Mouse (Mus musculus): ENCODE results near the gene H2-Eb2.
A peak's percentile ranks its signal among the peaks of the same experiment; 100 is the strongest.

The H2-Eb2 gene

GRCm38 (mm10) chr17:34354539-34354938 is 29.1 kb downstream of the H2-Eb2 start, which contains the start of gene Btnl2:
Btnl2 (plus strand) TSS chr17:34354822.
- no peak for DNase-seq (ENCODE audit: extremely low spot score, low spot score)

- DNase-seq (ENCODE audit: extremely low spot score, low spot score) = no peak
Observed at GRCm38 (mm10) chr17:34354940-34355339, 29.5 kb downstream of the H2-Eb2 start.

- DNase-seq (ENCODE audit: extremely low spot score, low spot score) = no peak
Observed at GRCm38 (mm10) chr17:34362954-34363546, 37.6 kb downstream of the H2-Eb2 start.

- no peak for DNase-seq (ENCODE audit: extremely low spot score, low spot score)
Observed at GRCm38 (mm10) chr17:34363676-34364310, 38.3 kb downstream of the H2-Eb2 start.

- DNase-seq (ENCODE audit: extremely low spot score, low spot score) = no peak
Observed at GRCm38 (mm10) chr17:34365031-34365430, 39.6 kb downstream of the H2-Eb2 start.

- no peak for DNase-seq (ENCODE audit: extremely low spot score, low spot score)
Observed at GRCm38 (mm10) chr17:34370563-34370962, 45.1 kb downstream of the H2-Eb2 start.

GRCm38 (mm10) chr17:34373055-34373709 is 47.7 kb downstream of the H2-Eb2 start:
- DNase-seq (ENCODE audit: extremely low spot score, low spot score) = no peak

- no peak for DNase-seq (ENCODE audit: extremely low spot score, low spot score)
Observed at GRCm38 (mm10) chr17:34376847-34377246, 51.4 kb downstream of the H2-Eb2 start, which contains the start of gene Btnl1. Btnl1 (plus strand) TSS chr17:34377132.

- no peak for DNase-seq (ENCODE audit: extremely low spot score, low spot score)
Observed at GRCm38 (mm10) chr17:34377450-34378209, 52.2 kb downstream of the H2-Eb2 start.

- DNase-seq (ENCODE audit: extremely low spot score, low spot score) = no peak
Observed at GRCm38 (mm10) chr17:34378716-34379115, 53.3 kb downstream of the H2-Eb2 start.

- no peak for DNase-seq (ENCODE audit: extremely low spot score, low spot score)
Observed at GRCm38 (mm10) chr17:34379451-34379850, 54.0 kb downstream of the H2-Eb2 start.

GRCm38 (mm10) chr17:34381876-34382275 is 56.4 kb downstream of the H2-Eb2 start:
- DNase-seq (ENCODE audit: extremely low spot score, low spot score) = no peak

- peak; percentile 20 for DNase-seq (ENCODE audit: extremely low spot score, low spot score)
Observed at GRCm38 (mm10) chr17:34383212-34383611, 57.7 kb downstream of the H2-Eb2 start.

- DNase-seq (ENCODE audit: extremely low spot score, low spot score) = no peak
Observed at GRCm38 (mm10) chr17:34384699-34385098, 59.2 kb downstream of the H2-Eb2 start.

- no peak for DNase-seq (ENCODE audit: extremely low spot score, low spot score)
Observed at GRCm38 (mm10) chr17:34386656-34387055, 61.2 kb downstream of the H2-Eb2 start.

- peak; percentile 31 for DNase-seq (ENCODE audit: extremely low spot score, low spot score)
Observed at GRCm38 (mm10) chr17:34388513-34388912, 63.0 kb downstream of the H2-Eb2 start.

Measured in neural tube, embryonic 10.5 days (tissue).